Mouse (Mus musculus): Measurements from ENCODE around the gene M1ap. TPM values are rescaled to one million over a fixed set of nuclear protein-coding genes. Genes with fewer than 3 reads are reported as not detected.

Gene M1ap
- polyA plus RNA-seq, 1 experiment from 2014 or later, result 0.65 TPM

DNA sequence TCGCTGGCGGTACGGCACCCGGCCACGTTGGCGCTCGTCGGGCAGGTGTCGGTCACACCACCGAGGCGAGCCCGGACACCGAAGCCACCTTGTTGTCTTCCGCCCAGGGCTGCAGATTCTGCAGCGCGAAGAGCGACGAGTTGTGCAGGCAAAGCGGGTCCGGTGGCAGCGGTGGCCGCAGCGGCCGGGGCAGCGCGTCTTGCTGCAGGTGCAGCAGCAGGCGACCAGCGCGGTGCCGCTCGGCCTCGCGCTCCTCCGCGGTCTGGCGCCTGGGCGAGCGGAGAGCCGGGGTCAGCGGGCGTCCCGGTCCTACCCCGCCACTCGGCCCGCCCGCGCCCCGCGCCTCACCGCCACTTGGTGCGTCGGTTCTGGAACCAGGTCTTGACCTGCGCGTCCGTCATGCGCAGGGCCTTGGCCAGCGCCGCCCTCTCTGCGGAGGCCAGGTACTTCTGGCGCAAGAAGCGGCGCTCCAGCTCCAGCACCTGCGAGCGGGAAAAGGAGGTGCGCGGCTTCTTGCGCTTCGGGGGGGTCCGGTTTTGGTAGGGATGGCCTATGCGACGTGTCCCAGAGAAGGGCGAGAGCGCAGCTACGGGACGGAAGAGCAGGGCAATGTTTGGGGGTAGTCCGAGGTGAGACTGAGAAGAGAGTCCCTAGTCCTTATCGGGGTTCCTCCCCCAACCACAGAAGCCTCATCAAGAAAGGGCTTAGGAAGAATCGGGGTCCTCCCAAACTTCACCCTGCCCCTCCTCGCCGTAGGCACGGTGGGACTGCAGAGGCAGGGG lies 122.2 kb downstream of the M1ap start:
- Histone ChIP-seq H3K4me1 (peaks cover 24% of the 10 kb centered on the region), H3K4me3 (peak overlapping the region; percentile 31), H3K4me2 (replicated peaks) (peak overlapping the region; percentile 48), H3K36me3 (no peaks in the 10 kb centered on the region), H3K9me3 (no peaks in the 10 kb centered on the region), H3K27ac (no peak overlapping the region), H3K27me3 (peaks cover 99% of the 10 kb centered on the region), H3K9ac (no peak overlapping the region)
- 1% methylated on average over 79 of the region's 81 CpGs for WGBS
- ATAC-seq (ENCODE audit: low FRiP score, low read depth), result no peak

DNA sequence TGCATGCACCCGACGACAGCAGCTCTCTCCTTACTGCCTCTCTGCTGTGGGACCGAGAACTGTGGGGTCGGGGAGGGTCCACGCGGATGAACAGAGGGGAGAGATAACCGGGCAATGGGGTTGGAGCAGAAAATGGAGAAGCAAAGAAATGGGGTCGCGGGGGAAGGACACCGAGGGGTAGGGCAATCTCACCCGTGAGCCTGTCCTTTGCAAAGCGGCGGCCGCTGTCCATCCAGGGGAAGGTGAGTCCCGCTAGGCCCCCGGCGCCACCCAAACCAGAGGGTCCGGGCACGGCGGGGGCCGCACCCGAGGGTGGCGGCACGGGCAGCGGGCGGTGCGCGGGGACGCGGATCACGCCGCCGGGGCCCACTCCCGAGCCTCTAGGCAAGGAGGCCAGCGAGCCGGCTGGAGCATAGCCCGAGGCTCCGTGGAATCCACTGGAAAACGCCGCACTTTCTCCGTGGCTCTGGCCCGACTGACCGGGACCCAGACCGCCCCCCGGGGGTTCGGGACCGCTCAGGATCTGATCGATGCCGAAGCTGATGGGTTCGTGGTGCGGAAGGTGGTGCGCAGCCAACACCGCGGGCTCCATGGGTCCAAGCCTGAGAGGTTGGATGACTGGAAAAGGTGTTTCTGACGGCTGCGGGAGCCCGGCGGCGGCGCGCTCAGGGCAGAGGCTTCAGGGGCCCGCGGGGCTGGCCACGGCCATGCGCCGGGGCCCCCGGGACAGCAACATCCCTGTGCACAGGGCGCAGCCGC lies 123.0 kb downstream of the M1ap start:
- WGBS, result under 1% methylated on average over 62 of the region's 69 CpGs
- H3K4me1 ChIP-seq, result peaks cover 24% of the 10 kb centered on the region
- peak overlapping the region; percentile 54 for H3K4me2 ChIP-seq (replicated peaks)
- ATAC-seq (ENCODE audit: low FRiP score, low read depth), result no peak
- H3K36me3 ChIP-seq, result no peaks in the 10 kb centered on the region
- H3K4me3 ChIP-seq, result peak overlapping the region; percentile 31
- peaks cover 99% of the 10 kb centered on the region for H3K27me3 ChIP-seq
- 0 out of 2 replicates have a peak overlapping the region, but pooled peaks have one; percentile 25 for H3K9ac ChIP-seq
- H3K9me3 ChIP-seq, result no peaks in the 10 kb centered on the region
- H3K27ac ChIP-seq, result no peak overlapping the region

DNA sequence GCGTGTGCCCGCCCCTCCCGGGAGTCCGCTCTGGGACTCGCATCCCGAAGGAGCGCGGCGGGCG lies 123.4 kb downstream of the M1ap start, which contains the start of gene Tlx2:
Gene Tlx2, minus strand, starts transcription at position 47 of the 64 bp plus-strand sequence.
- 0% methylated on average over 10 of the region's 10 CpGs for WGBS
- Histone ChIP-seq H3K9ac (0 out of 2 replicates have a peak within 1 kb of the TSS, but pooled peaks have one; percentile 25), H3K4me3 (peak within 1 kb of the TSS; percentile 31)

DNA sequence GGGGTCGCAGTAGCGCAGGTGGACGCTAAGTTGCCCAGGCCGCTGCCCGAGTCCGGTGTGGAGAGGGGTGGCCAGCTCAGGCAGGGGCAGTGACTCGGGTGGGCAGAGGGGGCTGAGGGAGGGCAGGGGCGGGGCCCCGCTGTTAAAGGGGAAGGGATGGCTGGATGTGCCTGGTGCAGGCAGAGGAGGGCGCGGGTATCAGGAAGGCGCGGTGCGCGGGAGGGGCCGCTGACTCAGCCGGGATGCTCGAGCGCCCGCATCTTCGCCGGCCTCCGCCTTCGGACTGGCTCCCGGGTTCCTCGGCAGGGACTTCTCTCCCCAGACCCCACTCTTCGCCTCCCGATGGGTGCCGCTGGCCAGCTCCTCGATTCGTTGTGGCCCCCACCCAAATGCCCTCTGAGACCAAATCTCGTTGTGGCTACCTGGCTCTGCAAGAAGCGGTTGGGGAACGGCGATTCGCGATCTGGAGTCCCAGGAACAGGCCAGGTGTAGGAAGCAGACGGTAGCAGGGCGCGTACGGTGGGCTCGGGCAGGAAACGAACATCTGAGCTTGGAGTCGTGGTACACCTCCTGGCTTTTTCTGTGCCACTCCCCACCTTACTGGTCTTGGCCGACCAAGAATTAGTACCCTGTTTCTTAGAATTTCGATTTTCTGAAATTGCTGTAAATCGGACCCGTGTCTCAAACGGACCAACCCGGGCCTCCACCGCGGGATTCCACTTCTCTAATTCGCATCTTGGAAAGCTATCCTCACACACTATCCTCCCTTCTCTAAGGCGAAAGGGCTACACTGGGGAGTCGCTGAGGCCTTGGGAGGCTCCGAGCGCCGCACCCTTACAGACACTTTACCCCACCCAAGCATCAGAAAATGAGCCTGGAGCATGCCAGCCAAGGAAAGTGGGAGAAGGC lies 123.9 kb downstream of the M1ap start:
- Histone ChIP-seq H3K4me2 (replicated peaks) (peak overlapping the region; percentile 54), H3K27me3 (peaks cover 99% of the 10 kb centered on the region), H3K27ac (no peak overlapping the region), H3K36me3 (no peaks in the 10 kb centered on the region), H3K9ac (0 out of 2 replicates have a peak overlapping the region, but pooled peaks have one; percentile 25), H3K4me3 (peak overlapping the region; percentile 31), H3K9me3 (no peaks in the 10 kb centered on the region), H3K4me1 (peaks cover 24% of the 10 kb centered on the region)
- WGBS, result 1% methylated on average over 58 of the region's 58 CpGs
- ATAC-seq (ENCODE audit: low FRiP score, low read depth), result no peak

More for the DNA sequence above, 123.4 kb downstream of the M1ap start, which contains the start of gene Tlx2:
- Histone ChIP-seq H3K36me3 (no peaks in the 10 kb centered on the region), H3K9me3 (no peaks in the 10 kb centered on the region), H3K27me3 (peaks cover 99% of the 10 kb centered on the region), H3K4me2 (replicated peaks) (peak within 1 kb of the TSS; percentile 54), H3K27ac (no peak within 1 kb of the TSS), H3K4me1 (peaks cover 24% of the 10 kb centered on the region)
- ATAC-seq (ENCODE audit: low FRiP score, low read depth), result no peak

DNA sequence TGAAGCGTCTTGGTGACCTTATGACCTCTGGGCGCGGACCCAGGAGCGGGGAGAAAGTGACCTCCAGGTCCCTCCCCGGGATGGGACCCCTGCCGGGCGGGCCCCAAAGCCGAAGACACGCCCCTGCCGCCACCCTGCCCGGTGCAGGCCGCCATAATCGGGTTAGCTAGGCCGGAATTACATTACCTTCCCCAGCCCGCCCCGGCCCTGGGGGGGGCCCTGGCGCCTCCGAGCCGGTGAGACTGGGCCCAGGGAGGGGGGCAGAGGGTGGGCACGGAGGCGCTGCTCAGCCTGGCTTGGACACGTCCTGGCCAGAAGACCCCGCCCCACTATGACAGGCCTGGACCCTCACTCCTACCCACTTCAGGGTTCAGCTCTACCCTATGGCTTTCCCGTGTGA lies 124.5 kb downstream of the M1ap start:
- Histone ChIP-seq H3K4me3 (peak overlapping the region; percentile 22; the same call in 1 of the 2 replicates), H3K4me1 (peaks cover 24% of the 10 kb centered on the region), H3K4me2 (replicated peaks) (peak overlapping the region; percentile 40), H3K27me3 (peaks cover 99% of the 10 kb centered on the region), H3K9me3 (no peaks in the 10 kb centered on the region), H3K36me3 (no peaks in the 10 kb centered on the region), H3K27ac (no peak overlapping the region), H3K9ac (no peak overlapping the region)
- ATAC-seq (ENCODE audit: low FRiP score, low read depth), result peak; percentile 58; the same call in 1 of the 2 replicates
- WGBS, result 4% methylated on average over 14 of the region's 24 CpGs

DNA sequence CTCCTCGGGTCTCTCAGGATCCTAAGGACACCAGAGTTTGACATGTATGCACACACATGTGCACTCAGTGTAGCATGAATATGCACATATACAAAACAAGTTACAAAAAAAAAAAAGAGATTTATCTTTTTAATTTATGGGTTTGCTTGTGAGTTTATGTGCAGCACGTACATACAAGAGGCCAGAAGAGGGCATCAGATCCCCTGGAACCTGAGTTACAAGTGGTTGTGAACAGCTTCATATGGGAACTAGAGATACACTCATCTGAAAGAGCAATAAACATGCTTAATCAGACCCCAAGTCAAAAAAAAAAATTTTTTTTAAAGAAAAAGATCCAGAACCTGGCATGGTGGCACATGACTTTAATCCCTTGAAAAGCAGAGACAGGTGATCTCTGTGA lies 128.3 kb downstream of the M1ap start:
- Histone ChIP-seq H3K9ac (no peak overlapping the region), H3K27ac (no peak overlapping the region), H3K4me3 (no peak overlapping the region), H3K4me2 (replicated peaks) (no peak overlapping the region), H3K9me3 (no peaks in the 10 kb centered on the region), H3K4me1 (peaks cover 27% of the 10 kb centered on the region), H3K27me3 (peaks cover 68% of the 10 kb centered on the region), H3K36me3 (no peaks in the 10 kb centered on the region)
- no peak for ATAC-seq (ENCODE audit: low FRiP score, low read depth)
- WGBS, result 23% methylated on average over 2 of the region's 2 CpGs

GRCm38 (mm10) chr6:83077630-83078323 lies 131.1 kb downstream of the M1ap start, which contains the start of gene Pcgf1:
Gene Pcgf1, plus strand, starts transcription at chr6:83077869.
- H3K4me3 ChIP-seq, result peak within 1 kb of the TSS; percentile 77
- H3K4me2 ChIP-seq (replicated peaks), result peak within 1 kb of the TSS; percentile 96
- H3K27me3 ChIP-seq, result peaks cover 50% of the 10 kb centered on the region
- ATAC-seq (ENCODE audit: low FRiP score, low read depth), result peak; percentile 97
- H3K36me3 ChIP-seq, result peaks cover 26% of the 10 kb centered on the region
- peak within 1 kb of the TSS; percentile 65 for H3K27ac ChIP-seq
- peak within 1 kb of the TSS; percentile 76 for H3K9ac ChIP-seq
- H3K9me3 ChIP-seq, result no peaks in the 10 kb centered on the region
- WGBS, result under 1% methylated on average over 54 of the region's 54 CpGs
- peaks cover 14% of the 10 kb centered on the region for H3K4me1 ChIP-seq

DNA sequence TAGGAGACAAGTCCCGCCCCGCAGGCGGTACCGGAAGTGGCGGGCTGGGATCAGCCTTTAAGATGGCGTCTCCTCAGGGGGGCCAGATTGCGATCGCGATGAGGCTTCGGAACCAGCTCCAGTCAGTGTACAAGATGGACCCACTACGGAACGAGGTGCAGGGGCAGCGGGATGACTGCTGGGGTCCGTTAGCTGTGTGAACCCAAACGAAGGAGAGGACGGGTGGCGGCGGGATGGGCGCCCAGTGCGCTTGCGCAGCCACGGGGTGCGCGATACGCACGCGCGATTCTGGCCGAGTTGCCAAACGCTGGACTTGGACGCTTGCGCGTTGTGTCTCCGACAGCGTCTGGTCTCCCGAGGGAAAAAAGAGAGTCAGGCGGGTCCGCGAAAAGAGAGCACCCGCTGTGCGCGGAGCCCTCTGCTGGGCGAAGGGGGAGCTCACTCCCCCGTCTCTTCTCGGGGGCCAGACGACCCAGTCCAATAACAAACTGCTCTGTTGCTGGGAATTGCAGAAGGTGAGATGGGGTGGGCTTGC lies 131.7 kb downstream of the M1ap start:
- H3K27me3 ChIP-seq, result peaks cover 50% of the 10 kb centered on the region
- under 1% methylated on average over 46 of the region's 46 CpGs for WGBS
- H3K27ac ChIP-seq, result peak overlapping the region; percentile 64; the same call in 1 of the 2 replicates
- peaks cover 14% of the 10 kb centered on the region for H3K4me1 ChIP-seq
- H3K4me3 ChIP-seq, result peak overlapping the region; percentile 77
- H3K9ac ChIP-seq, result peak overlapping the region; percentile 76
- peaks cover 26% of the 10 kb centered on the region for H3K36me3 ChIP-seq
- H3K9me3 ChIP-seq, result no peaks in the 10 kb centered on the region
- peak; percentile 90 for ATAC-seq (ENCODE audit: low FRiP score, low read depth)
- H3K4me2 ChIP-seq (replicated peaks), result peak overlapping the region; percentile 96

Small RNAs within 50 kb of the gene (microRNA-seq; reads per million reads assigned to microRNA genes)
- not detected for gene Mir7040

Other genes starting within 250 kb of the M1ap start
- gene Pole4, start 241.5 kb upstream of the M1ap start, polyA plus RNA-seq (2015; fragmentation: Nextera tagmentation; extraction: Ambion mirVana), result 101 TPM in 2 replicates
- 19.5 and 20.2 TPM in 2 replicates for gene Hk2, start 172.4 kb upstream of the M1ap start, polyA plus RNA-seq (2015; fragmentation: Nextera tagmentation; extraction: Ambion mirVana)
- gene Sema4f, start 7.1 kb upstream of the M1ap start, polyA plus RNA-seq (2015; fragmentation: Nextera tagmentation; extraction: Ambion mirVana), result 3.1 and 4.5 TPM in 2 replicates
- 16.2 and 16.5 TPM in 2 replicates for gene Dok1, start 86.6 kb downstream of the M1ap start, polyA plus RNA-seq (2015; fragmentation: Nextera tagmentation; extraction: Ambion mirVana)
- 34.4 and 36.3 TPM in 2 replicates for gene Loxl3, start 87.3 kb downstream of the M1ap start, polyA plus RNA-seq (2015; fragmentation: Nextera tagmentation; extraction: Ambion mirVana)
- 168 and 181 TPM in 2 replicates for gene Aup1, start 107.6 kb downstream of the M1ap start, polyA plus RNA-seq (2015; fragmentation: Nextera tagmentation; extraction: Ambion mirVana)
- gene Htra2, start 108.4 kb downstream of the M1ap start, polyA plus RNA-seq (2015; fragmentation: Nextera tagmentation; extraction: Ambion mirVana), result 78.4 and 82.4 TPM in 2 replicates
- gene Dqx1, start 110.9 kb downstream of the M1ap start, polyA plus RNA-seq (2015; fragmentation: Nextera tagmentation; extraction: Ambion mirVana), result 0.64 and 0.87 TPM in 2 replicates
- not detected in 2 replicates for gene Tlx2, start 123.4 kb downstream of the M1ap start, polyA plus RNA-seq (2015; fragmentation: Nextera tagmentation; extraction: Ambion mirVana)
- 40.3 and 41.3 TPM in 2 replicates for gene Pcgf1, start 131.0 kb downstream of the M1ap start, polyA plus RNA-seq (2015; fragmentation: Nextera tagmentation; extraction: Ambion mirVana)
- 0.81 and 0.91 TPM in 2 replicates for gene Lbx2, start 139.5 kb downstream of the M1ap start, polyA plus RNA-seq (2015; fragmentation: Nextera tagmentation; extraction: Ambion mirVana)
- 1.6 and 3.6 TPM in 2 replicates for gene Ccdc142, start 154.7 kb downstream of the M1ap start, polyA plus RNA-seq (2015; fragmentation: Nextera tagmentation; extraction: Ambion mirVana)
- 2.8 and 3.1 TPM in 2 replicates for gene Gm42688, start 154.7 kb downstream of the M1ap start, polyA plus RNA-seq (2015; fragmentation: Nextera tagmentation; extraction: Ambion mirVana)
- gene Mrpl53, start 162.1 kb downstream of the M1ap start, polyA plus RNA-seq (2015; fragmentation: Nextera tagmentation; extraction: Ambion mirVana), result 134 and 138 TPM in 2 replicates
- gene Mogs, start 168.6 kb downstream of the M1ap start, polyA plus RNA-seq (2015; fragmentation: Nextera tagmentation; extraction: Ambion mirVana), result 42.7 and 45.4 TPM in 2 replicates
- gene Wbp1, start 174.7 kb downstream of the M1ap start, polyA plus RNA-seq (2015; fragmentation: Nextera tagmentation; extraction: Ambion mirVana), result 161 and 169 TPM in 2 replicates
- gene Ino80b, start 178.5 kb downstream of the M1ap start, polyA plus RNA-seq (2015; fragmentation: Nextera tagmentation; extraction: Ambion mirVana), result 12.4 and 12.8 TPM in 2 replicates
- gene Rtkn, start 188.6 kb downstream of the M1ap start, polyA plus RNA-seq (2015; fragmentation: Nextera tagmentation; extraction: Ambion mirVana), result 64.7 and 74.1 TPM in 2 replicates
- 6.9 and 7.4 TPM in 2 replicates for gene Wdr54, start 209.5 kb downstream of the M1ap start, polyA plus RNA-seq (2015; fragmentation: Nextera tagmentation; extraction: Ambion mirVana)
- gene 1700003E16Rik, start 209.5 kb downstream of the M1ap start, polyA plus RNA-seq (2015; fragmentation: Nextera tagmentation; extraction: Ambion mirVana), result 3.7 and 3.8 TPM in 2 replicates
- 88.9 and 90.3 TPM in 2 replicates for gene Dctn1, start 219.0 kb downstream of the M1ap start, polyA plus RNA-seq (2015; fragmentation: Nextera tagmentation; extraction: Ambion mirVana)

All from limb, embryonic 13.5 days (tissue).